Mouse (Mus musculus): ENCODE data around the gene Eif4g1. TPM values are rescaled to one million over a fixed set of nuclear protein-coding genes. Genes with fewer than 3 reads are reported as not detected.

Eif4g1 gene
- polyA plus RNA-seq (2015; fragmentation: Illumina TruSeq; extraction: RNeasy Lipid Tissue Mini Kit (QIAGEN cat#74804); ENCODE audit: low read depth, low replicate concordance), result 134 TPM

DNA sequence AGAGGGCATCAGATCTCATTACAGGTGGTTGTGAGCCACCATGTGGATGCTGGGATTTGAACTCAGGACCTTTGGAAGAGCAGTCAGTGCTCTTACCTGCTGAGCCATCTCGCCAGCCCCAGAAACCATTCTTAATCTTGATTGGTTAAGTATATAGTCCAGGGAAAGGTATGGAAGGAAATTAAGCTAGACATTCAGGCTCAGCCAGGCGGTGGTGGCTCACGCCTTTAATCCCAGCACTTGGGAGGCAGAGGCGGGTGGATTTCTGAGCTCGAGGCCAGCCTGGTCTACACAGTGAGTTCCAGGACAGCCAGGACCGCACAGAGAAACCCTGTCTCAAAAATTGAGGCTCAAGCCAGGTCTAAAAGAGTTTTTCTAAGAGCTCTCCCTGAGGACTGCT lies at the start of gene Eif4g1:
TSS of gene Eif4g1 (plus strand) at position 301 of the 400 bp plus-strand sequence.

DNA sequence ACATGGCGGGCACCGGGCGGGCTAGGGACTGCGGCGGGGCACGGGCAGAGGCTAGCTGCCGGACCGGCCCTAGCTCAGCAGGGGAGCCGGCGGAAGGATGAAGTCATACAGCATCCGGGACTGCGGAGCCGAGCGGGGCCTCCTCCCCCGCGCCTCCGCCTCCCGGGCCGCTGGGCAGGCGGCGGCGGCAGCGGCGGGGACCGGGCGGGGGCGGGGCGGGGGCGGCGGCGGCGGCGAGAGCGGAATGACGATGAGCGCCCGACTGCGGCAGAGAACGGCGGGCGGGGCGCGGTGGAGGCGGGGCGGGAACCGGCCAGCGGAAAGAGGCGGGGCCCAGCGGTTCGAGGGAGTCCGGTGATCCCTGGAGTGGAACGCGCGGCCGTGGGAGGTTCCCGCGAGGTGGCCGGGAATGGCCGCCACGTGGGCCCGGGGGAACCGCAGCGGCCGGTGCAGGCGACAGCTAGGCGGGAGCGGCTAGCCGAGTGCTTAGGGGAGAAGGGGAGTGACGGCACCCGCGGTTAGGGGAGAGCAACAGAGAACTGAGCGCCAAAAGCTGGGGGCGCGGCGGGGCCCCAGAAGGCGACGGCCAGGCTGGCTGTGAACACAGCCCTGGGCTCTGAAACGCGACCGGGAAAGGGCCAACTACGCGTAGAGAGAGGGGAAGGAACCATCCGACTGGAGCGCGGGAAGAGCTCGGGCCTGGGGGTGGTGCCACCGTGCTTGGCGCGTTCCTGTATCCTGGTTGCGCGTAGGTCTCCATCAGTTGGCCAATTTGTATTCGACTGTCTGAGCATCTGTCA lies 46.7 kb upstream of the Eif4g1 start, which contains the start of gene Camk2n2:
TSS of gene Camk2n2 (minus strand) at position 97 of the 800 bp plus-strand sequence.

DNA sequence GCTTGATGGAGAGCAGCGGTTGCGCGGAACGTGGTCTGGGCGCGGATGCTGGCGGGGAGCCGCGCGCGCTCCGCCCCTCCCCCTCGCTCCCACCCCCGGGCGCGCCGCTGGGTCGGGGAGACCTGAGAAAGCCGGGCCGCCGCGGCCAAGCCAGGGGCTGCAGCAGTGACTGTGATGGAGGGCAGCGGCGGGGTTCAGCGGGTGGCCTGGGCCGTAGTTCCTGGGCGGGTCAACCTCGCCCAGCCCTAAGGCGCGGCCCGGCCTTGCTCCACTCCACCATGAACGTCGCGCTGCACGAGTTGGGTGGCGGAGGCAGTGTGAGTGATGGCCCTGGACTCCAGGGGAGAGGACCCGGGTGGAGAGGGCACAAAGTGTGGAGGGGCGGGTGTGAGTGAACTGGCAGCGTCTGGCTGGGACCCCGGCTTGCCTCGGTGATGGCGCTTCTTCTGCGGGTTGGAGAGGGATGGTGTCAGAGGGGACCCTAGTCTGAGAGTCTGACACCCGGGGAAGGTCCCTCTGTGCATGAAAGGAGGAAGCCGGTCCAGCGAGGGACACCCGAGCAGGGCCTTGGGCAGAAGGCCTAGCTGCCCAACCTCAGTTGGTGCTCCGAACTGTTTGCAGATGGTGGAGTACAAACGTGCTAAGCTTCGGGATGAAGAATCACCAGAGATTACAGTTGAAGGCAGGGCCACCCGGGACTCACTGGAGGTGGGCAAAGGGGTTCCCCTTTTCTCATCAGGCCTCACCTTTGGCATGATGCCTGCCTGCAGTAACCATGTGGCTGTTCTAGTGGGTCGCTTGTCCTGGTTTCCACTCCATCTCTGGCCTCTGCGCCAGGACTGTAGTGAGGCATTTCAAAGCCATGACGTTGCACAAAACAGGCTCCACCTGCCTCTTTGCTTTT lies 38.1 kb upstream of the Eif4g1 start, which contains the start of gene Ece2:
TSS of gene Ece2 (plus strand) at position 98 of the 904 bp plus-strand sequence.

DNA sequence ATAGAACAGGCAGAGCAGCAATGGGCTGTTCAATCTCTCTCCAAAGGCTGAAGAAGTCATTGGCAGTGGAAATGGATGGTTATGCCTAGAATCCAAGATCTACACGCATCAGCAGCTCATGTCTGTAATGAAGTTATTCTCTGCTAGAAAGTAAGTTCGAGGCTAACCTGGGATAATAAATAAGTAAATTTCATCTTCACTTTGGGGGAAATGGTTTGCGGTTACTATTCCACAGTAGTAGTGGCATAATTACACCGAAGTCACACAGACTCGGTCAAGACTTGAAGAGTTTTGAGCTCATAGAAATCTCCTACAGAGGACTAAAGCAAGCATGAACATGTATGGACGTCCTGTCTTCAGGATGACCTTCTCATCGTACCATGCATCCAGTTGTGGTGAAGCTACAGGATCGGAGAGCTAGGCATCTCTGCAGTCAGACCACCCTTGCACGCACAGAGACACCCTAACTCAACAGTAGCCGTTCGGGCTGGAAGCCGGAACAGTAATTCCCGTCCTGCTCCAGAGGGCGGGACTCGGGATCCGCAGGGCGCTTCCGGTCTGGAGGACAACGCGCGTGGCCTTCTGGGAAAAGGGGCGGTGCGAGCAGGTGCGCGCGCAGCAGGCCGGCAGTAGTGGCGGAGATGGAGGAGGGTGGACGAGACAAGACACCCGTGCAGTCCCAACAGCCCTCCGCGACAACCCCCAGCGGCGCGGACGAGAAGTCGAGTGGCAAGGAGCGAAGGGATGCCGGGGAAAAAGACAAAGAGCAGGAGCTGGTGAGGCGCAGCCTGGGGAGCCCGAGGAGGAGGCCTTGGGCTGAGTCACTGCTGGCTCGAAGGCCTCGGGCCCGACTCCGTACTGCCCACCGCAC lies 16.8 kb upstream of the Eif4g1 start, which contains the start of gene Psmd2:
TSS of gene Psmd2 (plus strand) at position 577 of the 871 bp plus-strand sequence.

DNA sequence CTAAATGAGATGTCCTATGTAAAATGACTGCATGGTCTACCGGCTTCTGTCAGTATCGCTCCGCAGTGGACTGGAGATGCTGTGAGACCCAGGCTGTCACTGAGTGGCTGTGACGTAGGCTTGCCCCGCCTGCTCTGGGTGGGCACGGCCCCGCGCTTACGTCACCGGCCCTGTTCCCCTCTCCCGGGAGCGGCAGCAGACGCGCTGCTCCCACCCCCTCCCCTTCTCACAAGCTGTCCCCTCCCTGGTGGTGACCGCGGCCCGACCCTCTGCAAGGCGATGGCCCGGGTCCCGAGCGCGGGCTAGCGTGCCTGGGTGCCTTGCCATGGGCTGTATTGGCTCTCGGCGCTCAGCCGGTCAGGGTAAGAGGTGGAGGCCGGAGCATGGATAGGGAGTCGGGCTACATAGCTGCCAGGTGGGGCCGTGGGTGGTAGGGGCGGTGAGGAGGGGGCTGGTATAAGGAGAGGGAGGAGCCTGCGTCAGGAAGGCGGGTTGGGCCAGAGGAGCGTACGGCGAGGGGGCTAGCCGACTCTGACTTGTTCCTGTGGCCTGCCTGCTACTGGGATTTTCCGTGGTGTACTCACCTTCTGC lies 25.1 kb downstream of the Eif4g1 start, which contains the start of gene Fam131a:
TSS of gene Fam131a (plus strand) at position 131 of the 591 bp plus-strand sequence.

DNA sequence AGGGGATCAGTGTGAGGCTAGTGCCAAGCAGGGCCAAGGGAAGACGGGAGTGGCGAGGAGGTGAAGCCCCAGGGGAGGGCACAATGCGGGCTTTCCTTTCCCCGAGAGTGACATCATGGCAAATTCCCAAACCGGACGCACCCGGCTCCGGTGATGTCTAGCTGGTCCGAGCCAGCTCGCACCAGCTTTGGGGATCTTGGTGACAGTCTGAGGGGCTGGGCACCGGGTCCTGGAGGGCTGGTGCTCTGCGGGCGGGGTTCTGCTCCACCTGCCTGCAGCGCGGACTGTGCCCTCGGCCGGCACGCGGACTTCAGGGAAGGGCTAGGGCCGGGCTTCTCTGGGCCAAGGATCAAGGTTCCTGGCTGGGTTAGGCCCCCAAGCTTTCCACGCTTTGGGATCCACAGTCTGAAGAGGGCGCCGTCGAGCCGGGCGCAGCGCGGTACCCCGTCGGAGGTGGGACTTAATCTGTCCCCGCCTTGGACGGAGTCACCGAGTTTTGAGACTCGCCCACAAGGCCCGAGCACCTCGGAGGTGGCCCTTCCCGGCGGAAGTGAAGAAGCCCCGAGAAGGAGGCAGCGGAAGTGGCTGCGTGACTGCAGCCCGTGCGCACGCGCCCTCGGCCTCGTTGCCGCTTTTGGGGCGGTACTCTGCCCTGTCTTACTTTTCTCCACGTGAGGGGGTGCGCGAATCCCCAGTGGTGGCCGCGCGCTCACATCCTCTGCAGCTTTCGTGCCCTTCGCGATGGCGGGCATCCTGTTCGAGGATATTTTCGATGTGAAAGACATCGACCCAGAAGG lies 49.3 kb downstream of the Eif4g1 start, which contains the start of the genes Polr2h and Clcn2:
TSS of gene Polr2h (plus strand) at position 485 of the 797 bp plus-strand sequence.
TSS of gene Clcn2 (minus strand) at position 566 of the 797 bp plus-strand sequence.

DNA sequence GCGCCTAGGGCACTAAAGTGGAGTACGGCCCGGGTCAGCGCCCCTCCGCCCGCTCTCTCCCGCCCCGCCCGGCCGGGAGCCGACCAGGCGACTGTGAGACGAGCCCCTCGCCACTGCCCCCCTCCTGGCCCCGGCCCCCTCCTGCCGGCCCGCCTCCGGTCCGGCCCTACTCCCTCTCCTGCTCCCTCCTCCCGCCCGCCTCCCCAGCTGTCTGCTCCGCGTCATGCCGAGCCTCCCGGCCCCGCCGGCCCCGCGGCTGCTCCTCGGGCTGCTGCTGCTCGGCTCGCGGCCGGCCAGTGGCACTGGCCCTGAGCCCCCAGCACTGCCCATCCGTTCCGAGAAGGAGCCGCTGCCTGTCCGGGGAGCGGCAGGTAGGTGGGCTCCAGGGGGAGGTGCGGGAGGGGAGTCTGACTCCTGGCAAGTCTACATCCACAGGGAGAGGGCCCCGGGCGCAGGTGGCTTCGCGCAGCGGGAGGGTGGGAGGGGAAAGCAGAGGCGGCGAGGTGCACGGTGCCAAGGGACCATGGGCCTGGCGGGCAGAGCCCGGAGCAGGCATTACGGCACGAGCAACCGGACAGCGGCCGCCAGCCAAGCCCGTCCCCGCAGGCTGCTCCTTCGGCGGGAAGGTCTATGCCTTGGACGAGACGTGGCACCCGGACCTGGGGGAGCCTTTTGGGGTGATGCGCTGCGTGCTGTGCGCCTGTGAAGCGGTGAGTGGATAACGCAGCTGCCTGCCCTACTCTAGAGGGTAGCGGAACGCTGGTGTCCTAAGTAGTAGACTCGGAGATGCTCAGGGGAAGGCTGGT lies 65.0 kb downstream of the Eif4g1 start, which contains the start of gene Chrd:
TSS of gene Chrd (plus strand) at position 203 of the 806 bp plus-strand sequence.

DNA sequence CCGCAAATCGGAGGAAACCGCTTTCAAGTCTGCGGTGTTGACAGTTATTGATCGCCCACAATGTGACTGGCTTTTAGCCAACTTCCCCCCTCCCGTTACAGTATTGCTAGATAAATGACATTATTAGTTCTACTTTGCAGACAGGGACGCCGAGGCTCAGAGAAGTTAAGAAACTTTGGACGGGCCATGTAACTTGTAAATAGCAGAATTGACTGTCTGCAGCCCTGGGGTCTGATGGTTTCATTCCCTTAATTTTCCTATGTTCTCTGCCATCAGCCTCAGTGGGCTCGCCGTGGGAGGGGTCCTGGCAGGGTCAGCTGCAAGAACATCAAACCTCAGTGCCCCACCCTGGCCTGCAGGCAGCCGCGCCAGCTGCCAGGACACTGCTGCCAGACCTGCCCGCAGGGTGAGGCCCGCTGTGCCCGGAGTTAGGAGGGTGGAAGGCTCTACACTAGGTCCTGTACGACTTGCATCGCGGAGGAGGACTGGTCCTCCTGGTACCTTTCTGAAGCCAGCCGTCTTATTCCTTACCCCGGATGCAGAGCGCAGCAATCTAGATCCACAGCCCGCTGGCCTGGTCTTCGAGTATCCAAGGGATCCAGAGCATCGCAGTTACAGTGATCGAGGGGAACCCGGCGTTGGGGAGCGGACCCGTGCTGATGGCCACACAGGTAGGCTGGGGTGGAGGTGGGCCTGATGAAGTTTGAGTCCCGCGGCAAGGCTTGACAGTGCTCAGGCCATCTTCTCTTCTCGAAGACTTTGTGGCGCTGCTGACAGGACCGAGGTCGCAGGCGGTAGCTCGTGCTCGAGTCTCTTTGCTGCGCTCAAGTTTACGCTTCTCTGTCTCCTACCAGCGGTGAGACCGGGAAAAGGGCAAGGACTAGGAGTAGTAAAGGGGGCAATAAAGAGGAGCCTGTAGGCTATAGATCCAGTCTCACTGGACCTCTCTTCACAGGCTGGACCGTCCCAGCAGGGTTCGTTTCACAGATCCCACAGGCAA lies 65.9 kb downstream of the Eif4g1 start, which contains the start of gene Thpo:
TSS of gene Thpo (minus strand) at position 781 of the 1,000 bp plus-strand sequence.

Other genes with a start within 250 kb of the Eif4g1 start
- gene Abcc5, start 241.9 kb upstream of the Eif4g1 start, polyA plus RNA-seq (2015; fragmentation: Illumina TruSeq; extraction: RNeasy Lipid Tissue Mini Kit (QIAGEN cat#74804); ENCODE audit: low read depth, low replicate concordance), result 150 TPM
- gene Eif2b5, start 169.5 kb upstream of the Eif4g1 start, polyA plus RNA-seq (2015; fragmentation: Illumina TruSeq; extraction: RNeasy Lipid Tissue Mini Kit (QIAGEN cat#74804); ENCODE audit: low read depth, low replicate concordance), result 62.9 TPM
- 31.9 TPM for gene Dvl3, start 151.3 kb upstream of the Eif4g1 start, polyA plus RNA-seq (2015; fragmentation: Illumina TruSeq; extraction: RNeasy Lipid Tissue Mini Kit (QIAGEN cat#74804); ENCODE audit: low read depth, low replicate concordance)
- gene Ap2m1, start 132.8 kb upstream of the Eif4g1 start, polyA plus RNA-seq (2015; fragmentation: Illumina TruSeq; extraction: RNeasy Lipid Tissue Mini Kit (QIAGEN cat#74804); ENCODE audit: low read depth, low replicate concordance), result 970 TPM
- 67.5 TPM for gene Abcf3, start 119.7 kb upstream of the Eif4g1 start, polyA plus RNA-seq (2015; fragmentation: Illumina TruSeq; extraction: RNeasy Lipid Tissue Mini Kit (QIAGEN cat#74804); ENCODE audit: low read depth, low replicate concordance)
- gene Vwa5b2, start 78.8 kb upstream of the Eif4g1 start, polyA plus RNA-seq (2015; fragmentation: Illumina TruSeq; extraction: RNeasy Lipid Tissue Mini Kit (QIAGEN cat#74804); ENCODE audit: low read depth, low replicate concordance), result 49.4 TPM
- 4.5 TPM for gene Eef1akmt4, start 56.7 kb upstream of the Eif4g1 start, polyA plus RNA-seq (2015; fragmentation: Illumina TruSeq; extraction: RNeasy Lipid Tissue Mini Kit (QIAGEN cat#74804); ENCODE audit: low read depth, low replicate concordance)
- gene Gm49333, start 56.7 kb upstream of the Eif4g1 start, polyA plus RNA-seq (2015; fragmentation: Illumina TruSeq; extraction: RNeasy Lipid Tissue Mini Kit (QIAGEN cat#74804); ENCODE audit: low read depth, low replicate concordance), result not detected
- gene Alg3, start 56.6 kb upstream of the Eif4g1 start, polyA plus RNA-seq (2015; fragmentation: Illumina TruSeq; extraction: RNeasy Lipid Tissue Mini Kit (QIAGEN cat#74804); ENCODE audit: low read depth, low replicate concordance), result 15.7 TPM
- gene Camk2n2, start 47.0 kb upstream of the Eif4g1 start, polyA plus RNA-seq (2015; fragmentation: Illumina TruSeq; extraction: RNeasy Lipid Tissue Mini Kit (QIAGEN cat#74804); ENCODE audit: low read depth, low replicate concordance), result 153 TPM
- 29.4 TPM for gene Ece2, start 38.5 kb upstream of the Eif4g1 start, polyA plus RNA-seq (2015; fragmentation: Illumina TruSeq; extraction: RNeasy Lipid Tissue Mini Kit (QIAGEN cat#74804); ENCODE audit: low read depth, low replicate concordance)
- 171 TPM for gene Psmd2, start 16.7 kb upstream of the Eif4g1 start, polyA plus RNA-seq (2015; fragmentation: Illumina TruSeq; extraction: RNeasy Lipid Tissue Mini Kit (QIAGEN cat#74804); ENCODE audit: low read depth, low replicate concordance)
- 314 TPM for gene Fam131a, start 24.9 kb downstream of the Eif4g1 start, polyA plus RNA-seq (2015; fragmentation: Illumina TruSeq; extraction: RNeasy Lipid Tissue Mini Kit (QIAGEN cat#74804); ENCODE audit: low read depth, low replicate concordance)
- gene Polr2h, start 49.4 kb downstream of the Eif4g1 start, polyA plus RNA-seq (2015; fragmentation: Illumina TruSeq; extraction: RNeasy Lipid Tissue Mini Kit (QIAGEN cat#74804); ENCODE audit: low read depth, low replicate concordance), result 57.7 TPM
- gene Clcn2, start 49.4 kb downstream of the Eif4g1 start, polyA plus RNA-seq (2015; fragmentation: Illumina TruSeq; extraction: RNeasy Lipid Tissue Mini Kit (QIAGEN cat#74804); ENCODE audit: low read depth, low replicate concordance), result 55.2 TPM
- 30.4 TPM for gene Chrd, start 64.8 kb downstream of the Eif4g1 start, polyA plus RNA-seq (2015; fragmentation: Illumina TruSeq; extraction: RNeasy Lipid Tissue Mini Kit (QIAGEN cat#74804); ENCODE audit: low read depth, low replicate concordance)
- gene Thpo, start 66.2 kb downstream of the Eif4g1 start, polyA plus RNA-seq (2015; fragmentation: Illumina TruSeq; extraction: RNeasy Lipid Tissue Mini Kit (QIAGEN cat#74804); ENCODE audit: low read depth, low replicate concordance), result 6.0 TPM